Mouse (Mus musculus) cortical plate, adult 2 months (tissue): Measurements from ENCODE around the gene Hoxc12. TPM values are rescaled to one million over a fixed set of nuclear protein-coding genes. Genes with fewer than 3 reads are reported as not detected.

Experiments used
- H3K27ac ChIP-seq: fragments of 200-500 bp; 2 replicates; pipeline ENCODE4 v1.5.1; 2012; ENCODE audit warnings: low read length, control low read depth, inconsistent platforms; ENCODE audit not compliant: insufficient read depth
- H3K4me1 ChIP-seq: fragments of 200-500 bp; 2 replicates; pipeline ENCODE4 v1.6.1; 2011; ENCODE audit warnings: low read length; ENCODE audit not compliant: control insufficient read depth, insufficient read depth
- H3K4me3 ChIP-seq: fragments of 200-500 bp; 2 replicates; pipeline ENCODE4 v1.5.1; 2011; ENCODE audit warnings: mild to moderate bottlenecking, low read length, control low read depth; ENCODE audit not compliant: insufficient read depth
- CTCF ChIP-seq: fragments of 200-500 bp; IDR thresholded peaks from 2 replicates; pipeline ENCODE4 v1.5.1; 2011; ENCODE audit warnings: mild to moderate bottlenecking, control low read depth, low read length; ENCODE audit not compliant: insufficient read depth; ENCODE audit errors: extremely low read depth
- POLR2A ChIP-seq: fragments of 200-500 bp; IDR thresholded peaks from 2 replicates; pipeline ENCODE4 v1.6.1; 2011; ENCODE audit warnings: mild to moderate bottlenecking, low read length, control low read depth; ENCODE audit not compliant: insufficient read depth; ENCODE audit errors: extremely low read depth
- polyA plus RNA-seq: library from polyadenylated mRNA; depleted of rRNA; stranded (reverse); fragments of >200 nt; gene quantifications from 2 replicates; pipeline ENCODE4 v1.2.3, GENCODE M21; 2012; rRNA removed

Gene Hoxc12
- polyA plus RNA-seq, 1 experiment, result not detected

DNA sequence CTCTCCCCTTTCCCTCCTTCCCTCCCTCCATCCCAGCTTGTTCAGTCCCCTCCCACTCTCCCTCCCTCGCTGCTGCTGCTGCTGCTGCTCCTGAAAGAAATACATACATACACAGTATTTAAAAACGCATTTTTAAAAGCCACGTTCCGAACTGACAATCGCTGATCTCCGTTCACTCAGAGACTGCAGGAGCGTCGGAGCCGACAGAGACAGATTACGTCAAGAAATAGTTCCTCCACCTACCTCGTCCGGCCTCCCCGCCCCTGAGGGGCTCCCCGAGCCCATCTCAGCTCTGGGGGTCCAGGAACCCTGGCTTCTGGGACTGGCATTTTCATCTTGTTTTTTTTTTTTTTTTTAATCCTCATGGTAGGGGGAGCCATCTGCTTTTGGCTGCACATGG, 44.4 kb downstream of the Hoxc12 start:
- no peak overlapping the region for H3K4me3 ChIP-seq
- TF ChIP-seq CTCF, result no peak
- TF ChIP-seq POLR2A, result no peak
- H3K4me1 ChIP-seq, result no peaks in the 10 kb centered on the region
- H3K27ac ChIP-seq, result no peak overlapping the region

DNA sequence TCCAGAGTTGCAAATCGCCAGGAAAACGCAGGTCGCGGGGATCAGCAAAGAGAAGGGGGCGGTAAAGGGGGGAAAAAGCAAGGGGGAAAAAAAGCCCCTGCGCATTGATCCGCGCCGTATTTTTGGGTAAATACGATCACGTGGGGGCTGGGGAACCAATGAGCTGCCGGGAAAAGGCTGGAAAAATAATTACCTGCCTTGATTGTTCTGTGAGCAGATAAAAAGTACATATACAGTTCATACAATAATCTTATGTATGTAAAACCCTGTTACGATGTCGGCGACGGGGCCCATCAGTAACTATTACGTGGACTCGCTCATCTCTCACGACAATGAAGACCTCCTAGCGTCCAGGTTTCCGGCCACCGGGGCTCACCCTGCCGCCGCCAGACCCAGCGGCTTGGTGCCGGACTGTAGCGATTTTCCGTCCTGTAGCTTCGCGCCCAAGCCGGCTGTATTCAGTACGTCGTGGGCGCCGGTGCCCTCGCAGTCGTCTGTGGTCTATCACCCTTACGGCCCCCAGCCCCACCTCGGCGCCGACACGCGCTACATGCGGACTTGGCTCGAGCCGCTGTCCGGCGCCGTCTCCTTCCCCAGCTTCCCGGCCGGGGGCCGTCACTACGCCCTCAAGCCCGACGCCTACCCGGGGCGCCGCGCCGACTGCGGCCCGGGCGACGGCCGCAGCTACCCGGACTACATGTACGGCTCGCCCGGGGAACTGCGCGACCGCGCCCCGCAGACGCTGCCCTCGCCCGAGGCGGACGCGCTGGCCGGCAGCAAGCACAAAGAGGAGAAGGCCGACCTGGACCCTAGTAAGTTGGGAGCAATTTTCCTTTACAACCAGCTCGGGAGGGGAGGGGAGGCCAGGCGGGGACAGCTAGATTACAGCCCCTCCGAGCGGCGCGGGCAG, 45.1 kb downstream of the Hoxc12 start:
- no peak for TF ChIP-seq CTCF
- no peak for TF ChIP-seq POLR2A
- Histone ChIP-seq H3K4me1 (no peaks in the 10 kb centered on the region), H3K27ac (no peak overlapping the region), H3K4me3 (no peak overlapping the region)

DNA sequence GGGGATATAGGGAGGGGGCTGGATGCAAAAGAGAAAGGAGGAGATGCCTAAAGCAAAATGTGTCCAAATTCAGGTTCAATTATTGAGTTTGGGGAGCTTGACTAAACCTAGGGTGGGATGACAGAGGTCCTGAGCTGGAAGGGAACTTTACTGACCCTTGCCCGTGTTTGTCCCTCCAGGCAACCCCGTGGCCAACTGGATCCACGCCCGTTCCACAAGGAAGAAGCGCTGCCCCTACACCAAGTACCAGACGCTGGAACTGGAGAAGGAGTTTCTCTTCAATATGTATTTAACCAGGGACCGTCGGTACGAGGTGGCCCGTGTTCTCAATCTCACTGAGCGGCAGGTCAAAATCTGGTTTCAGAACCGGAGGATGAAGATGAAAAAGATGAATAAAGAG, 47.2 kb downstream of the Hoxc12 start:
- no peak overlapping the region for H3K4me3 ChIP-seq
- no peak overlapping the region for H3K27ac ChIP-seq
- TF ChIP-seq POLR2A (no peak), CTCF (no peak)
- no peaks in the 10 kb centered on the region for H3K4me1 ChIP-seq

DNA sequence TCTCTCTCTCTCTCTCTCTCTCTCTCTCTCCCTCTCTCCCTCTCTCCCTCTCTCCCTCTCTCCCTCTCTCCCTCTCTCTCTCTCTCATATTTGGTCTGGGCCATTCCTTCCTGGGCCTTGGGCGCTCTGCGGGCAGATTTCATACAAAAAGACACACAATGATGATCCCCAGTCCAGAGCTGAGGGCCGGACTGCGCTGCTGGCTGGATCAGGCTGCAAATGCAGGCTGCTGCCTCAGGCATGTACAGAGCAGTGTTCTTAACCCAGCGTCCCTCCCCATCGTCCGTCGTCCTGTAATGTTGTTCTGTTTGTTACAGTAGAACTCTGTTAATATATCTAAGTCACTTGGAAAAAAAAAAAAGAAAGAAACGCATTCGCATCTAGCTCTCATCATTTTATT, 48.0 kb downstream of the Hoxc12 start:
- TF ChIP-seq CTCF, result no peak
- TF ChIP-seq POLR2A, result no peak
- no peaks in the 10 kb centered on the region for H3K4me1 ChIP-seq
- H3K27ac ChIP-seq, result no peak overlapping the region
- H3K4me3 ChIP-seq, result no peak overlapping the region

DNA sequence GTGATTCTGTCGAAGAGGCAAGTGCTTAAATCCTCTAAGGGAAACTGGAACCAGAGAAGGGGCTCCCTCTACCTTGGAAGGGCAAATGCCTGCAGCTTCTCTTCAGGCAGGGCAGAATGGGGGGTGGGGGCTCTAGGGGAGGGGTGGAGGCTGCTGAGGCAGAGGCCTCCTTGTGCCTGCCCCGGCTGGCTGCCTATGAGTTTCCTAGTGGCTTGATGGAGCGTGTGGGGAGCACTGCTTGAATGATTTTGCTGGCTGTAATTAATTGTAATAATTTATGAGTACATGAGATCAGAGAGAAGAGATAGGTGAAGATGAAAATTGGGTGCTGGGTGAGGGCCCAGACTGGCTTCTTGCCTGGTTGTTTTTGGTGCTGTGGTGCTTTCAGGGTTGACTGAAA, 48.4 kb downstream of the Hoxc12 start:
- Histone ChIP-seq H3K4me3 (no peak overlapping the region), H3K27ac (no peak overlapping the region), H3K4me1 (no peaks in the 10 kb centered on the region)
- TF ChIP-seq CTCF (no peak), POLR2A (no peak)

DNA sequence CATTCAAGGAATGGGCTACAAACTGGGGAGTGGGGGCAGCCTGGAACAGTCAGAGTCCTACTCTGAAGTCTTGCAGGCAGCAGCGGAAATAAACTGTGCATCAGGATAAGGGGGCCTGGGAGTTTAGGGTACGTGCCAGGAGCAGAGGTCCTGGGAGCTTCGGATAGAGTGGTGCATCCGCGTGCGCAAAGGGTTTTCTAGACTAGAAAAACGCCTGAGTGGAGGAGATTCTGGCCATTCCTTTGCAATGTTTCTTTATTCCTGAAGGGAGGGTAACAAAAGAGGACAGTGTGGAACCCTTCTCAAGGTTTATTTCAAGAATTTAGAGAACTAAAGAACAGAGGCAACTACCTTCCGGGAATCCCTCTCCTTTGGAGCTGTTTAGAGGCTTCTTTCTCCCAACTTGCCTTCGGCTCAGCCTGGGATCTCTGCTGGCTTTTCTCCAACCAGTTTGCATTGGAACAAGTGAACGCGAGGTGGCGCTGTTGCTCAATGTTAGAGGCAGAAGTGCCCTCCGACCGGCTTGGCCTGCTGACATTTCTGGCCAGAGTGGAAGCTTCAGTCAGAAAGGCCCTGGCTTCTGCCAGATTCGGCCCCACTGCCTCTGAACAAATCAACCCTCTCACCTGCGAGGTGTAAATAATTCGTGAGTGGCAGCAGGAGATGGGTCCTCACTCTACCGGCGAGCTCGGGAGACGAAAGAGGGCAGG, 50.7 kb downstream of the Hoxc12 start:
- Histone ChIP-seq H3K4me1 (no peaks in the 10 kb centered on the region), H3K27ac (no peak overlapping the region), H3K4me3 (no peak overlapping the region)
- no peak for TF ChIP-seq POLR2A
- TF ChIP-seq CTCF, result peak; percentile 92

DNA sequence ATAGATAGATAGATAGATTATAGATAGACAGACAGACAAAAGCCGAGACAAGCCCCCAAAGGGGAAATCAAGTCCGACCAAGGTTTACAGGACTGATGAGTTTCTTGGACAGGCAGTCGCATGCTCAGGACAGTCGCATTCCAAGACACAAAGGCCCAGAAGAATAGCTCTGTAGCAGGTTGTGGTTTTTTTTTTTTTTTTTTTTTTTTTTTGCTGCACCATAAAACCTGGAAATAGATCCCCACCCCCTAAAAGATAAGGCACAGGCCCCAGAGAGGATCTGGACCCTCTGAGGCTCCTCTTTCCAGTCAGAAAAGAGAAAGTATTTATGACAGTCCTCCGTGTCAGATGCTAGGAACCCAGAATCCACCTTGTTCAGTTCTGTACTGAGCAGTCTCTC, 51.5 kb downstream of the Hoxc12 start:
- no peak overlapping the region for H3K4me3 ChIP-seq
- H3K4me1 ChIP-seq, result no peaks in the 10 kb centered on the region
- no peak overlapping the region for H3K27ac ChIP-seq
- TF ChIP-seq CTCF (no peak), POLR2A (no peak)

Other genes with a start within 250 kb of the Hoxc12 start
- gene Calcoco1, start 214.6 kb upstream of the Hoxc12 start, polyA plus RNA-seq, result 62.5 and 67.0 TPM in 2 replicates
- not detected in 2 replicates for gene Hoxc13, start 15.7 kb upstream of the Hoxc12 start, polyA plus RNA-seq
- gene Hoxc11, start 17.7 kb downstream of the Hoxc12 start, polyA plus RNA-seq, result not detected in 2 replicates
- not detected in 2 replicates for gene Hoxc10, start 30.0 kb downstream of the Hoxc12 start, polyA plus RNA-seq
- not detected in 2 replicates for gene Hoxc5, start 30.7 kb downstream of the Hoxc12 start, polyA plus RNA-seq
- not detected in 2 replicates for gene Hoxc9, start 39.7 kb downstream of the Hoxc12 start, polyA plus RNA-seq
- gene Hoxc8, start 53.9 kb downstream of the Hoxc12 start, polyA plus RNA-seq, result not detected in 2 replicates
- gene Hoxc6, start 61.5 kb downstream of the Hoxc12 start, polyA plus RNA-seq, result not detected in 2 replicates
- gene Hoxc4, start 82.2 kb downstream of the Hoxc12 start, polyA plus RNA-seq, result not detected in 2 replicates
- 19.5 and 19.9 TPM in 2 replicates for gene Smug1, start 230.3 kb downstream of the Hoxc12 start, polyA plus RNA-seq